Mouse (Mus musculus): ENCODE data around the gene Hs6st1. TPM values are rescaled to one million over a fixed set of nuclear protein-coding genes. Genes with fewer than 3 reads are reported as not detected.

Hs6st1 gene
- polyA plus RNA-seq, 1 experiment from 2014 or later, result 41.7 TPM

- Histone ChIP-seq H3K36me3 (ENCODE audit: inconsistent target) (no peaks in the 10 kb centered on the region), H3K79me2 (ENCODE audit: inconsistent target) (no peaks in the 10 kb centered on the region), H3K27ac (no peak overlapping the region), H3K4me3 (ENCODE audit: inconsistent target) (no peak overlapping the region)
- 43% methylated on average over 8 of the region's 8 CpGs for WGBS (ENCODE audit: missing documents)
These were observed 45.5 kb downstream of the Hs6st1 start for GRCm38 (mm10) chr1:36113670-36114069.

GRCm38 (mm10) chr1:36114844-36115243 is 46.6 kb downstream of the Hs6st1 start:
- Histone ChIP-seq H3K4me3 (ENCODE audit: inconsistent target) (no peak overlapping the region), H3K27ac (no peak overlapping the region), H3K36me3 (ENCODE audit: inconsistent target) (no peaks in the 10 kb centered on the region), H3K79me2 (ENCODE audit: inconsistent target) (no peaks in the 10 kb centered on the region)
- WGBS (ENCODE audit: missing documents), result 89% methylated on average over 3 of the region's 3 CpGs

- H3K27ac ChIP-seq, result no peak overlapping the region
- H3K36me3 ChIP-seq (ENCODE audit: inconsistent target), result no peaks in the 10 kb centered on the region
- no peaks in the 10 kb centered on the region for H3K79me2 ChIP-seq (ENCODE audit: inconsistent target)
- WGBS (ENCODE audit: missing documents), result 97% methylated on average over 5 of the region's 5 CpGs
- H3K4me3 ChIP-seq (ENCODE audit: inconsistent target), result no peak overlapping the region
These were observed 48.3 kb downstream of the Hs6st1 start for GRCm38 (mm10) chr1:36116488-36116887.

- Histone ChIP-seq H3K36me3 (ENCODE audit: inconsistent target) (no peaks in the 10 kb centered on the region), H3K27ac (no peak overlapping the region), H3K79me2 (ENCODE audit: inconsistent target) (no peaks in the 10 kb centered on the region), H3K4me3 (ENCODE audit: inconsistent target) (no peak overlapping the region)
- 96% methylated on average over 8 of the region's 9 CpGs for WGBS (ENCODE audit: missing documents)
These were observed 50.0 kb downstream of the Hs6st1 start for GRCm38 (mm10) chr1:36118061-36118685.

- Histone ChIP-seq H3K27ac (no peak overlapping the region), H3K36me3 (ENCODE audit: inconsistent target) (no peaks in the 10 kb centered on the region), H3K79me2 (ENCODE audit: inconsistent target) (no peaks in the 10 kb centered on the region), H3K4me3 (ENCODE audit: inconsistent target) (no peak overlapping the region)
- 100% methylated on average over 3 of the region's 3 CpGs for WGBS (ENCODE audit: missing documents)
These were observed 50.8 kb downstream of the Hs6st1 start for GRCm38 (mm10) chr1:36118958-36119357.

- no peak overlapping the region for H3K27ac ChIP-seq
- H3K79me2 ChIP-seq (ENCODE audit: inconsistent target), result no peaks in the 10 kb centered on the region
- H3K36me3 ChIP-seq (ENCODE audit: inconsistent target), result no peaks in the 10 kb centered on the region
- WGBS (ENCODE audit: missing documents), result 97% methylated on average over 4 of the region's 4 CpGs
- H3K4me3 ChIP-seq (ENCODE audit: inconsistent target), result no peak overlapping the region
These were observed 51.2 kb downstream of the Hs6st1 start for GRCm38 (mm10) chr1:36119426-36119825.

- WGBS (ENCODE audit: missing documents), result 80% methylated on average over 8 of the region's 8 CpGs
- Histone ChIP-seq H3K27ac (no peak overlapping the region), H3K36me3 (ENCODE audit: inconsistent target) (no peaks in the 10 kb centered on the region), H3K79me2 (ENCODE audit: inconsistent target) (no peaks in the 10 kb centered on the region), H3K4me3 (ENCODE audit: inconsistent target) (no peak overlapping the region)
These were observed 53.0 kb downstream of the Hs6st1 start for GRCm38 (mm10) chr1:36121172-36121571.

GRCm38 (mm10) chr1:36125076-36125475 is 56.9 kb downstream of the Hs6st1 start:
- Histone ChIP-seq H3K27ac (no peak overlapping the region), H3K79me2 (ENCODE audit: inconsistent target) (no peaks in the 10 kb centered on the region), H3K36me3 (ENCODE audit: inconsistent target) (no peaks in the 10 kb centered on the region), H3K4me3 (ENCODE audit: inconsistent target) (no peak overlapping the region)
- 94% methylated on average over 7 of the region's 7 CpGs for WGBS (ENCODE audit: missing documents)

- Histone ChIP-seq H3K36me3 (ENCODE audit: inconsistent target) (no peaks in the 10 kb centered on the region), H3K27ac (peak overlapping the region; percentile 97), H3K4me3 (ENCODE audit: inconsistent target) (no peak overlapping the region), H3K79me2 (ENCODE audit: inconsistent target) (no peaks in the 10 kb centered on the region)
- 0% methylated on average over 4 of the region's 4 CpGs for WGBS (ENCODE audit: missing documents)
These were observed 60.9 kb downstream of the Hs6st1 start for GRCm38 (mm10) chr1:36129126-36129525.

- Histone ChIP-seq H3K79me2 (ENCODE audit: inconsistent target) (no peaks in the 10 kb centered on the region), H3K36me3 (ENCODE audit: inconsistent target) (no peaks in the 10 kb centered on the region), H3K27ac (peak overlapping the region; percentile 97), H3K4me3 (ENCODE audit: inconsistent target) (no peak overlapping the region)
- WGBS (ENCODE audit: missing documents), result 75% methylated on average over 8 of the region's 8 CpGs
These were observed 61.7 kb downstream of the Hs6st1 start for GRCm38 (mm10) chr1:36129881-36130280.

- no peaks in the 10 kb centered on the region for H3K79me2 ChIP-seq (ENCODE audit: inconsistent target)
- no peaks in the 10 kb centered on the region for H3K36me3 ChIP-seq (ENCODE audit: inconsistent target)
- no peak overlapping the region for H3K4me3 ChIP-seq (ENCODE audit: inconsistent target)
- H3K27ac ChIP-seq, result peak overlapping the region; percentile 97
- 44% methylated on average over 4 of the region's 4 CpGs for WGBS (ENCODE audit: missing documents)
These were observed 62.3 kb downstream of the Hs6st1 start for GRCm38 (mm10) chr1:36130307-36131035.

- Histone ChIP-seq H3K27ac (peak overlapping the region; percentile 97), H3K4me3 (ENCODE audit: inconsistent target) (no peak overlapping the region), H3K36me3 (ENCODE audit: inconsistent target) (no peaks in the 10 kb centered on the region), H3K79me2 (ENCODE audit: inconsistent target) (no peaks in the 10 kb centered on the region)
- WGBS (ENCODE audit: missing documents), result 19% methylated on average over 4 of the region's 4 CpGs
These were observed 63.0 kb downstream of the Hs6st1 start for GRCm38 (mm10) chr1:36131154-36131553.

- WGBS (ENCODE audit: missing documents), result 92% methylated on average over 8 of the region's 8 CpGs
- Histone ChIP-seq H3K4me3 (ENCODE audit: inconsistent target) (no peak overlapping the region), H3K79me2 (ENCODE audit: inconsistent target) (no peaks in the 10 kb centered on the region), H3K36me3 (ENCODE audit: inconsistent target) (no peaks in the 10 kb centered on the region), H3K27ac (peak overlapping the region; percentile 97)
These were observed 63.6 kb downstream of the Hs6st1 start for GRCm38 (mm10) chr1:36131766-36132165.

- Histone ChIP-seq H3K79me2 (ENCODE audit: inconsistent target) (no peaks in the 10 kb centered on the region), H3K36me3 (ENCODE audit: inconsistent target) (no peaks in the 10 kb centered on the region), H3K4me3 (ENCODE audit: inconsistent target) (no peak overlapping the region), H3K27ac (peak overlapping the region; percentile 88)
- 51% methylated on average over 4 of the region's 4 CpGs for WGBS (ENCODE audit: missing documents)
These were observed 64.0 kb downstream of the Hs6st1 start for GRCm38 (mm10) chr1:36132211-36132610.

GRCm38 (mm10) chr1:36133041-36133440 is 64.8 kb downstream of the Hs6st1 start:
- WGBS (ENCODE audit: missing documents), result 12% methylated on average over 8 of the region's 8 CpGs
- Histone ChIP-seq H3K79me2 (ENCODE audit: inconsistent target) (no peaks in the 10 kb centered on the region), H3K27ac (peak overlapping the region; percentile 88), H3K4me3 (ENCODE audit: inconsistent target) (no peak overlapping the region), H3K36me3 (ENCODE audit: inconsistent target) (no peaks in the 10 kb centered on the region)
